Mouse (Mus musculus): ENCODE measurements around the gene Akr1e1. TPM values are rescaled to one million over a fixed set of nuclear protein-coding genes. Genes with fewer than 3 reads are reported as not detected.
A peak's percentile ranks its signal among the peaks of the same experiment; 100 is the strongest.
"Not testable (repeated sequence)": the region's sequence is repeated elsewhere in the genome, so short reads cannot be mapped to it uniquely, and the experiment has no call there.

Gene Akr1e1
- not detected in 2 replicates for polyA plus RNA-seq (2012; ENCODE audit: insufficient read depth, insufficient read length, low replicate concordance, missing spikeins)

DNA sequence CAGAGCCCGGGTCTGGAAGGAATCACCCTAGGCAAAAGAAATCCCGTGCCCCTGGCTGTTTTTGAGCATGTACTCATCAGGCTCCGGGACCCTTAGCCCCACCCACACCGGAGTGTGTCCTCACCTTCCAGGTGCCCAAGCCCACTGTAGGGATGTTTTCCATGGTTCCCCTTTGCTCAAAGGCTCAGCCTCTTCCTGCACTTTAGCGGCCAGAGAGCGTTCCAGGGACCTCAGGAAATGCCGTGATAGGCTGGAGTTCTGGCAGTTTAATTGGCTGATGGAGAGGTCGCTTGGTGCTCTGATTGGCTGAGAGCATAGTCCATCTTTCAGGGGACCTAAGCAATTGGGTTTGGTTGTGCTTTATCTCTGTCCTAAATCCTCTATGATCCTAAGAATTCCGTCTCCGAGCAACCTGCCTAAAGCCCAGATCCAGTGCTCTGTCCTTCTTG is at the start of gene Akr1e1:
Akr1e1 (minus strand) TSS at position 214 of the 449 bp plus-strand sequence.
- H3K27ac ChIP-seq (ENCODE audit: insufficient read depth, low read depth, low read length), result peak within 1 kb of the TSS; percentile 38; the same call in 1 of the 2 replicates
- 2% methylated on average over 10 of the region's 10 CpGs for WGBS
- TF ChIP-seq CTCF (IDR thresholded peaks at IDR 0.05; ENCODE audit: insufficient read depth, low read depth, low read length) (no peak), POLR2A (IDR thresholded peaks at IDR 0.05; ENCODE audit: insufficient read depth, low read depth, low read length) (peak; percentile 53; the same call in 1 of the 2 replicates)
- peak within 1 kb of the TSS; percentile 64 for H3K4me3 ChIP-seq (ENCODE audit: insufficient read depth, low read depth, low read length)
- no peaks in the 10 kb centered on the region for H3K4me1 ChIP-seq (ENCODE audit: control insufficient read depth, insufficient read depth, low read length)

GRCm38 (mm10) chr13:4658346-4658745 is 49.4 kb upstream of the Akr1e1 start:
- 86% methylated on average over 5 of the region's 5 CpGs for WGBS
- Histone ChIP-seq H3K4me1 (ENCODE audit: control insufficient read depth, insufficient read depth, low read length) (no peaks in the 10 kb centered on the region), H3K27ac (ENCODE audit: insufficient read depth, low read depth, low read length) (no peak overlapping the region), H3K4me3 (ENCODE audit: insufficient read depth, low read depth, low read length) (no peak overlapping the region)
- no peak for TF ChIP-seq CTCF (IDR thresholded peaks at IDR 0.05; ENCODE audit: insufficient read depth, low read depth, low read length)
- TF ChIP-seq POLR2A (IDR thresholded peaks at IDR 0.05; ENCODE audit: insufficient read depth, low read depth, low read length), result no peak

DNA sequence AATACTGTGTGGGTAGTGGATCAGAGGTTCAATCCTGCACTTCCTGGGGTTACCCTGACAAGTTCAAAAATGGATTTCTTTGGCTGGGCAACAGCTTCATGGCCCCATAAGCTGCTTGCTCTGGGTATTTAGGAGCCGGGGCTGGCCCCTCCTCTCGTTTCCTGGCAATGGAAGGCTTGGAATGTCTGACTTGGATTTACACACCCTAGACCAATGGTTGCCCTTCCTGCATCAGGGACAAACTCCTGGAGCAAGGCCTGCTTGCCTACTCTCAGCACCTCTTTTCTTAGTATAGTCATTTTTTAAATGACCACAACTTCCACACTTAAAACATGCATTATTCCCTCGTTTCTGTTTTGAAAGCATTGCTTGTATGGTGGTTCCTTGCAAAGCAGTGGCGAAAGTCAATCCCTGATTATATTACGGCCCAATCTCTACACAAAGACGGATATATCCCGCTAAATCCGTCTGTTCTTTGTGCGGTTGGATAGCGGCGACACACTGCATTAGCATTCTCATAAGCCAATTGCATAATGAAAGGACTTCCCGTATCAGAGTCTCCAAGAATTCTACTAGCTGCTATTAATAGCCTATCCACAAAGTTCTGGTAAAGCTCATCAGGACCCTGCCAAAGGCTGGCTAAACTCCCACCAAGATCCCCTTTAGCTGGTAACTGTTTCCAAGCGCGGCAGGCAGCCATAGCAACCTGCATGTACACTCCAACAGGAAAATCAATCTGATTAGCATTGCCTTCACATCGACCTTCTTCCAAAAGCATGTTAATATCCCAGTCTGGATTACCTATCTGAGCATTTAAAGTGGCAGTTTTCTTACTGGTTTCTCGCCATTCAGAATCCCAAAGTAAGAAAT is 47.5 kb upstream of the Akr1e1 start:
- 56% methylated on average over 16 of the region's 16 CpGs for WGBS
- no peak overlapping the region for H3K4me3 ChIP-seq (ENCODE audit: insufficient read depth, low read depth, low read length)
- TF ChIP-seq CTCF (IDR thresholded peaks at IDR 0.05; ENCODE audit: insufficient read depth, low read depth, low read length) (no peak), POLR2A (IDR thresholded peaks at IDR 0.05; ENCODE audit: insufficient read depth, low read depth, low read length) (no peak)
- no peak overlapping the region for H3K27ac ChIP-seq (ENCODE audit: insufficient read depth, low read depth, low read length)
- no peaks in the 10 kb centered on the region for H3K4me1 ChIP-seq (ENCODE audit: control insufficient read depth, insufficient read depth, low read length)

DNA sequence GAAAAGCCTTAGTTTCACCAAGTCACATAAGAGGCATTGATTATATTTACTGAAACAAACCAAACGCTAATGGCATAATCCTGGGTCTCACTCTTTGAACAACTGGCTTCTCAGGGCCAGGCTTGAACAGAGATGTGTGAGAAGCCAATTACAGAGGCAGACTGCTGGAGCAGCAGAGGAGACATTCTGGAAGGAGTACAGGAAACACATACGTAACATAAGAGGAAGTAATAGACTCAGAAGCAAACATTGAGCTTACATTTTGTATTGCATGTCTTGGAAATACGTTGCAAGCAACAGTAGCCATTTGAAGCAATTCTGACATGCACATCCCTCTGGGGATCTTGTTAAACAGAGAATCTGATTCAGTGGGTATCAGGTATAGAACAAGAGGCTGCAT is 41.2 kb upstream of the Akr1e1 start:
- Histone ChIP-seq H3K4me3 (ENCODE audit: insufficient read depth, low read depth, low read length) (no peak overlapping the region), H3K4me1 (ENCODE audit: control insufficient read depth, insufficient read depth, low read length) (no peaks in the 10 kb centered on the region), H3K27ac (ENCODE audit: insufficient read depth, low read depth, low read length) (no peak overlapping the region)
- WGBS, result 72% methylated on average over 3 of the region's 3 CpGs
- TF ChIP-seq POLR2A (IDR thresholded peaks at IDR 0.05; ENCODE audit: insufficient read depth, low read depth, low read length) (no peak), CTCF (IDR thresholded peaks at IDR 0.05; ENCODE audit: insufficient read depth, low read depth, low read length) (no peak)

GRCm38 (mm10) chr13:4645248-4645647 is 36.3 kb upstream of the Akr1e1 start:
- TF ChIP-seq CTCF (IDR thresholded peaks at IDR 0.05; ENCODE audit: insufficient read depth, low read depth, low read length), result no peak
- TF ChIP-seq POLR2A (IDR thresholded peaks at IDR 0.05; ENCODE audit: insufficient read depth, low read depth, low read length), result no peak
- Histone ChIP-seq H3K27ac (ENCODE audit: insufficient read depth, low read depth, low read length) (no peak overlapping the region), H3K4me3 (ENCODE audit: insufficient read depth, low read depth, low read length) (no peak overlapping the region), H3K4me1 (ENCODE audit: control insufficient read depth, insufficient read depth, low read length) (no peaks in the 10 kb centered on the region)
- WGBS, result 95% methylated on average over 3 of the region's 3 CpGs

DNA sequence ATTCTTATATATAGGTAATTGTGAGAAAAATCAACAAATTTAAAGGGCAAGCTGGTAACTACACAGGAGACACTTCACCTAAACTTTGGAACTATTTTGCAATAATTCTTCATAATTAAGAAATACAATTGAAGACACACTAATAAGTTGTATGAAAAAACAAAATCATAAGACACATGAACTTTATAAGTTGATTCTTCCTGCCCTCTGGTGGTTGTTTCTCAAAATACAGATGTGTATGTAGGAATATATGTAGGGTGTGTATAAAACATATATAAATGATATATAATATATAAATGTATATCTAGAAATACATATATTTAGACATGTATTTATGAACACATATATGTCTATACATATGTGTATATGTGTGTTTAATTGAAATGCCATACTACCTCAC is 1.9 kb upstream of the Akr1e1 start:
- Histone ChIP-seq H3K4me3 (ENCODE audit: insufficient read depth, low read depth, low read length) (no peak overlapping the region), H3K4me1 (ENCODE audit: control insufficient read depth, insufficient read depth, low read length) (no peaks in the 10 kb centered on the region), H3K27ac (ENCODE audit: insufficient read depth, low read depth, low read length) (no peak overlapping the region)
- no peak for TF ChIP-seq POLR2A (IDR thresholded peaks at IDR 0.05; ENCODE audit: insufficient read depth, low read depth, low read length)
- TF ChIP-seq CTCF (IDR thresholded peaks at IDR 0.05; ENCODE audit: insufficient read depth, low read depth, low read length), result no peak

DNA sequence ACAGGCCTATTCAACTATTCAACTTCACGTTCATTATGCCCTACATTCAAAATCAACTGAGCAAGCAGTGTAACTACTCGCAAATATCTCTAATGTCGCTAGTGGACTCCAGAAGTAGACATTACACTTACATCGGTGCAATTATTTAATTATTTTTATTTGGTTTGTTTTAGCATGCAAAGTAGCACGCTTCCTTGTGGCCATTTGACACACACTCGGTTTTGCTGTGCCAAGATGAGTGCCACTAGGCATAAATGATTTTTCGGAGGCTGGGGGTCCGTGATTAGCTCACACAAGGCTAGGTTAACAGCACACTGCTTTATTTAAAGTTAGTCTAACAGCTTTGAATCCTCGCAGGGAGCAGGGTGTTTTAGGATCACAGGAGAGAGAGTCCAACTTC is 444 bp downstream of the Akr1e1 start:
- Histone ChIP-seq H3K27ac (ENCODE audit: insufficient read depth, low read depth, low read length) (peak overlapping the region; percentile 38; the same call in 1 of the 2 replicates), H3K4me1 (ENCODE audit: control insufficient read depth, insufficient read depth, low read length) (no peaks in the 10 kb centered on the region), H3K4me3 (ENCODE audit: insufficient read depth, low read depth, low read length) (peak overlapping the region; percentile 64)
- 4% methylated on average over 9 of the region's 9 CpGs for WGBS
- TF ChIP-seq CTCF (IDR thresholded peaks at IDR 0.05; ENCODE audit: insufficient read depth, low read depth, low read length) (no peak), POLR2A (IDR thresholded peaks at IDR 0.05; ENCODE audit: insufficient read depth, low read depth, low read length) (no peak)

- H3K27ac ChIP-seq (ENCODE audit: insufficient read depth, low read depth, low read length), result no peak overlapping the region
- 90% methylated on average over 4 of the region's 4 CpGs for WGBS
- TF ChIP-seq POLR2A (IDR thresholded peaks at IDR 0.05; ENCODE audit: insufficient read depth, low read depth, low read length), result no peak
- no peak for TF ChIP-seq CTCF (IDR thresholded peaks at IDR 0.05; ENCODE audit: insufficient read depth, low read depth, low read length)
Observed at GRCm38 (mm10) chr13:4606821-4607220, 2.2 kb downstream of the Akr1e1 start.

GRCm38 (mm10) chr13:4603431-4603830 is 5.5 kb downstream of the Akr1e1 start:
- not testable (repeated sequence) for H3K4me3 ChIP-seq (ENCODE audit: insufficient read depth, low read depth, low read length); H3K27ac ChIP-seq (ENCODE audit: insufficient read depth, low read depth, low read length); H3K4me1 ChIP-seq (ENCODE audit: control insufficient read depth, insufficient read depth, low read length)
- 86% methylated on average over 3 of the region's 3 CpGs for WGBS

More at GRCm38 (mm10) chr13:4606821-4607220, 2.2 kb downstream of the Akr1e1 start:
- no peaks in the 10 kb centered on the region for H3K4me1 ChIP-seq (ENCODE audit: control insufficient read depth, insufficient read depth, low read length)
- H3K4me3 ChIP-seq (ENCODE audit: insufficient read depth, low read depth, low read length), result no peak overlapping the region
